Mouse (Mus musculus): ENCODE data around the gene Mfsd4b5.
A peak's percentile ranks its signal among the peaks of the same experiment; 100 is the strongest.
"Not testable (repeated sequence)": the region's sequence is repeated elsewhere in the genome, so short reads cannot be mapped to it uniquely, and the experiment has no call there.

The Mfsd4b5 gene

GRCm38 (mm10) chr10:39967512-39967911 lies 18.9 kb downstream of the Mfsd4b5 start:
- no peak for DNase-seq (ENCODE audit: low spot score in 2 of 2)

DNA sequence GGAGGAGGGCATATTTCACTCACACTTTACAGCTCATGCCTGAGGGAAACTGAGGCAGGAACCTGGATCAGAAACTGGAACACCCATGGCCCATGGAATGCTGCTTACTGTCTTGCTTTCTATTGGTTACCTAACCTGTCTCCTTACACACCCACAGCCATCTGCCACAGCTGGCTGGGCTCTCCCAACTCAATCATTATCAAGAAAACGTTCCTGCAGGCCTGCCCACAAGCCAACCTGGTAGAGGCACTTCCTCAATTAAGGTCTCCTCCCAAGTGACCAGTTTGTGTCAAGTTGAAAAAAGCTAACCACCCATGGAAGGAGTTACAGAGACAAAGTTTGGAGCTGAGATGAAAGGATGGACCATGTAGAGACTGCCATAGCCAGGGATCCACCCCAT lies 24.5 kb downstream of the Mfsd4b5 start:
- no peak for DNase-seq (ENCODE audit: low spot score in 2 of 2)

- no peak for DNase-seq (ENCODE audit: low spot score in 2 of 2)
Observed at GRCm38 (mm10) chr10:39960441-39960822, 26.0 kb downstream of the Mfsd4b5 start.

- DNase-seq (ENCODE audit: low spot score in 2 of 2): peak; percentile 89 to 90
Observed at GRCm38 (mm10) chr10:39959761-39960440, 26.5 kb downstream of the Mfsd4b5 start, which contains the start of gene Mfsd4b3. Gene Mfsd4b3 (minus strand): TSS chr10:39960153.

DNA sequence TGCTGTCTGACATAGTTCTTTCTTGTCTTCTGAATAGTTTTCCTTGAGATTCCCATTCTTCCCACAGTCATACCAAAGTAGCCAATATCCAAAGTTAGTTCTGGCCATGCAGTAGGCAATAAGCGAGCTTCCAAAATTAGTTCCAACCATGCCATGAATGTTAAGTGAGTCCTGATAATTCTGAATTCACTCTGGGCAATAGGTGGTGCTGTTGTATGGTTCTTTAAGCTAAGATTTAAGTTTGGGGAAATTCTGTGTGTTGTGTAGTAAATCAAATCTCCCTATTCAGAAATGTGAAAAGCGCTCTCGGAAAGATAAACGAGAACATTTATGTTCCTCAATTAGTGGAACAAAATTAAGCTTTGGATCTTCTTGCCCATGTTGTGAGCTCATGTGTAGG lies 28.2 kb downstream of the Mfsd4b5 start:
- no peak for DNase-seq (ENCODE audit: low spot score in 2 of 2)

DNA sequence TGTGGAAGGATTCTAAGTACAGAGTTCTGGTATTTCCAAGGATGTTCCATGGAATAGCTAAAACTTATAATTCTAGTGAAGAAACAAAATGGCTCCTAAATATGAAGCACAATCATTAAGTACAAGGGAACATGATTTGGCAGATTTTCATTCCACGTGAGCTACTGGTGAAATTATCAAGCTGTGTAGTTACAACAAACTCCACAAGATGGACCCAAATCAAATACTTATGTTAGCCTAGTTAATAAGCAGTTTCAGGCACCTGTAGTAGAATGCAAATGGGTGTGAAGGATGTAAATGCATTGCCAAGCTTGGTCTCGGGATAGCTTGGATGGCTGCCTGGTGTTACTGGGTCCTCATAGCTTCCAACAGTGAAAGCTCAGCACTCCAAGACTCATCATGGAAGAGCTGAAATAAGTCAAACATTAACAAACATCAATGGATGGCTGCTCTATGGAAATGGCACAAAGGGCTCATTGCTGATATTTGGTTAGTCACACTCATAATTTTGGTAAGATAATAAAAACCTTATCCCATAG lies 30.0 kb downstream of the Mfsd4b5 start:
- no peak for DNase-seq (ENCODE audit: low spot score in 2 of 2)

DNA sequence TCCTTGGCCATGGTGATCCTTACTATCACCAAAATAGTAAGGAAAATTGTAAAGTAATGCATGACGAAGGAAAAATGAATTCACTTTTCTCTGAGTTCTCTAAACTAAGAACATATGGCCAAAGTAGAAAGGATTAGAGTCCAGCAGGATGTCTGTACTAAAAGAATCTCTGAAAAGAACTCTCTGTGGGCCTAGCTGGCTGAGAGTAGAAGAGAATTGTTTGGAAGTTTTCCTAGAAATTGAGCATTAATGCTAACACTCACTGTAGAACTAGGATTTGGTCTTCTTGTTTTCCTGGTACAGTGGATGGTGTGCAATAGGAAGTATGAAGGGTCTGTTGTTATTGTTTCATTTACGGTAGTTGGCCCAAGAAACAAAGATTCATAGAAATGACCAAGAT lies 31.3 kb downstream of the Mfsd4b5 start:
- DNase-seq (ENCODE audit: low spot score in 2 of 2): no peak

- no peak for DNase-seq (ENCODE audit: low spot score in 2 of 2)
Observed at GRCm38 (mm10) chr10:39949377-39949954, 37.0 kb downstream of the Mfsd4b5 start.

GRCm38 (mm10) chr10:39947195-39947594 lies 39.3 kb downstream of the Mfsd4b5 start:
- DNase-seq (ENCODE audit: low spot score in 2 of 2): not testable (repeated sequence)

- no peak for DNase-seq (ENCODE audit: low spot score in 2 of 2)
Observed at GRCm38 (mm10) chr10:39936553-39936952, 49.9 kb downstream of the Mfsd4b5 start.

GRCm38 (mm10) chr10:39926616-39927139 lies 59.8 kb downstream of the Mfsd4b5 start, which contains the start of gene Mfsd4b2:
Gene Mfsd4b2 (minus strand): TSS chr10:39926923.
- DNase-seq (ENCODE audit: low spot score in 2 of 2): no peak

DNA sequence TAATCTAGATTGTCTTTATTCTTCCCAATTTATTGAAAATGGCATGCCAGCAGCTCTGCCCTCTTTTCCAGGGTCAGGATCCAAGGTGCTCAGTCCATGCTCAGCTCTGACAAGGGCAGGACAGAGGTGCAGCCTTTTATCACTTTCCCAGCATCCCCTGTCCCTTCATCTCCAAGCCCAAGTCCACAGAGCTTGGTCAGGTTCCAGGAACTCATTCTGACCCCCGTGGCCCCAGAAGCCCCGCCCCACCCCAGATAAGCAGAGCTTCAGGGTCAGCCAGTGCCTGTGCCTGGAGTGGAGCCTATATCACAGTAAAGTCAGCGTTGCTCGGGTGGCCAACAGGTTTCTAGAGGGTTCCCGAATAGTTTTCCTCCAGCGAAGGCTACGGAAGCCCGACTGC lies 61.9 kb downstream of the Mfsd4b5 start:
- not testable (repeated sequence) for DNase-seq (ENCODE audit: low spot score in 2 of 2)

DNA sequence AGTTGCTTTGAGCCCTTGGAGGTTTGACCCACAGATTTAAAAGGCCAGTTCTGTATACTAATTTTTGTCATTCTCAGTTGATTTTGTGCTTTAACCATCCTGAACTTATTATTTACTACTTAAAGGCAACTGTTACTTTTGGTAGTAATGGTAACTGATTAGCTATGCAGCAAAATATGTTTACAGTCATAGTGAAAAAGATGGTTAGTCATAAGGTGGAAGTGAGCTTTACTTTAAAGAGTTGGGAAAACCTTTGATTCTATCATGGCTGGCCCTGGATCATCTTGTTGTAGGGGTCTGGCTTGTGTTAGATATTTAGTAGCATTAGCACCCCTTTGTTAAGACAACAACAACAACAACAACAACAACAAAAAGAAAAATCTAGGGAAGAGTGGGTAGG lies 73.8 kb downstream of the Mfsd4b5 start:
- DNase-seq (ENCODE audit: low spot score in 2 of 2): no peak

- DNase-seq (ENCODE audit: low spot score in 2 of 2): no peak
Observed at GRCm38 (mm10) chr10:39908768-39909441, 77.5 kb downstream of the Mfsd4b5 start.
